Mouse (Mus musculus): ENCODE measurements around the gene Lmod3.
A peak's percentile ranks its signal among the peaks of the same experiment; 100 is the strongest.
"Not testable (repeated sequence)": the region's sequence is repeated elsewhere in the genome, so short reads cannot be mapped to it uniquely, and the experiment has no call there.

Gene Lmod3

DNA sequence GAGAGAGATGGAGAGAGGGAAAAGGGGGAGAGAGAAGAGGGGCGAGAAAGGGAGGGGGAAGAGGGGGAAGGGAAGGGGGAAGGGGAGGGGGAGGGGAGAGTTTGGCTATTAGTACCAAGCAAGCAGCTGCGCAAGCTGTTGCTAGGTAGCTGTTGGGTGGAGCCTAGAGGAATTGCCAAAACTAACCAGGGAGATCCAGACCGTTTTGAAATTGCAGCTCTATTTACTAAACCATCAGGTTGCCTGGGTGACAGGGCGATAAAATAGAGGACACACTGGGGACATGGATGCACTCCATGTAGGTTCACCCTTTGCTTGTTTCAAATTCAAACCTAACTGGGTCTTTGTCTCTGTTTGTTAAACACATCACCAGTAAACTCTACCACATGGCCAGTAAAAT, 23.8 kb upstream of the Lmod3 start:
- no peak for DNase-seq (ENCODE audit: low read depth in 1 of 2, low spot score in 2 of 2)

DNA sequence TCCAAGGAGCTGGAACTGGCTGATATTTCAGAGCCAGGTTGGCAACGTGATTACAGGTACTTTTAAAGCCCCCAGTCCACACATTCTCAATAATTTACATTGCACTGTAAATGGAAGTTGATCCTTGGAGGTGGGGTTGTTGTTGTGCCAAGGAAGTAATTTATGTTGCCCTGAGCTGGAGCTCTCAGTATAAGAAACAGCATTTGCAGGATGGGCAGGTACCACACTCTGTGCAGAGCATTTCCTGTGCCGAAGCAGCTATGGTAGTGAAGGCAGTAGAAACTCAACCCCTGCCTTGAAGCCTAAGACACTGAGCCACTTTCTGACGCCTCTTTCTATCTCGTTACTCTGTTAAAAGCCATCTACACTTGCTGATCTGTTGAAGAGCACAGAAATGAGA, 23.2 kb upstream of the Lmod3 start:
- DNase-seq (ENCODE audit: low read depth in 1 of 2, low spot score in 2 of 2): no peak

DNA sequence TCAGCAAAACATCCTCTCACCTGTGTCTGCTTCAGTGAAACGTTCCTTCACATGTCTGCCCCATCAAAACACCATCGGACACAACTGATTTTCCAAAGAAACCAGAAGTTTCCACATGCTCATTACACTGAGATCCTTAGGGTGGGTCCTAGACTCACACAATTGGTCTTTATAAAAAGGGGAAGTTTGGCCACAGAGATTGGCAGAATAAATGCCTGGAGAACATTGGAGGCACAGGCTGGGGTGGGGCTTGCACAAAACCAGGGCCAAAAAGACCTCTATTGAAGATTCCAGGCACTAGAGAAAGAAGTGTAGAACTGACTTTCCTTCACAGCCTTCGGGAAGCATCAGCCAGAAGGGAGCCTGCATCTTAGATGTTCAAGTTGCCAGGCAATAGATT, 21.2 kb upstream of the Lmod3 start:
- no peak for DNase-seq (ENCODE audit: low read depth in 1 of 2, low spot score in 2 of 2)

DNA sequence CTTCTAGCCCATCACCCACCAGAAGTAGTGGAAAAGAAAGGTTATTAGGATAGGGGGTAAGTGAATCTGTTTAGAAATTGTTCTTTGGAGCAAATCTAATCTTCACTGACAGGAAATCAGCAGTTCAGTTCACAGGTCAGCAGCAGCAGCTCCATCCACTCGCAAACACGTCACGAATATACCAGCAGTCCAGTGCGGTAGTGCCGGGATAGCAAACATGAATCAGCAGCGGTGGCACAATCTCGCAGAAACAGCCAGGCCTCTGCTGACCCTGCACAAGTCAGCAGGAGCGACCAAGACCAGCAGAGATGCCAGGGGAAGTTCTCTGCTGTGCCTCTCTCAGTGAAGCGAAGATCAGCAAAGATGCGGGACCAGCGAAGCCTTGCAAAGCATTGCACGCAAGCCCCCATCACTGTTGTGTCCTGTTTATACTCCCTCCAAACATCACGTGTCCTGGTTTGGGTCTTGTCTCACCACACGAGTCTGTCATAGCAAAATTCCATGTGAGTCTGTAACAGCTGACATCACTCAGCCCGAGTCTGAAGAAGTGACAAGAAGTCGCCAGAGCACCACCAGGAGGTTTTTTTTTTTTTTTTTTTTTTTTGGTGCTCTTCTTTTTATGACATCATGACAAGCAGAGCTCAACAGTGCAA, 20.6 kb upstream of the Lmod3 start:
- DNase-seq (ENCODE audit: low read depth in 1 of 2, low spot score in 2 of 2): no peak

DNA sequence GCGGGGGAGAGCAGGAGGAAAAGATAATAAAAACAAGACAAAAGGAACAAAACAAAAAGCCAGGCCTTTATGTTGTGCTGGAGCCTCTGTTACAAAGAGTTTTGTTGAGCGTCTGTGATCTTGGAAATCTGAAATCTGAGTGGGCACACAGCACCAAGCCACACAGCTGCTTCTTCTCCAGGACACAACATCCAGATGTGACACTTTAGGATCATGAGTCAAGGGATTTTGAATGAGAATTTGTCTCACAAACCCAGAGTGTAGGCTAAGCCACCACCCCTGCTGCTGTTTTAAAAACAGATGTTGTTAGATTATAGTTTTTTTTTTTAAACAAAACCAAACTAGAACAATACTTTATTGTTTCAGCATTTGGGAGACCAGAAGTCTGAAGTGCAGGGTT, 19.8 kb upstream of the Lmod3 start:
- DNase-seq (ENCODE audit: low read depth in 1 of 2, low spot score in 2 of 2): no peak

DNA sequence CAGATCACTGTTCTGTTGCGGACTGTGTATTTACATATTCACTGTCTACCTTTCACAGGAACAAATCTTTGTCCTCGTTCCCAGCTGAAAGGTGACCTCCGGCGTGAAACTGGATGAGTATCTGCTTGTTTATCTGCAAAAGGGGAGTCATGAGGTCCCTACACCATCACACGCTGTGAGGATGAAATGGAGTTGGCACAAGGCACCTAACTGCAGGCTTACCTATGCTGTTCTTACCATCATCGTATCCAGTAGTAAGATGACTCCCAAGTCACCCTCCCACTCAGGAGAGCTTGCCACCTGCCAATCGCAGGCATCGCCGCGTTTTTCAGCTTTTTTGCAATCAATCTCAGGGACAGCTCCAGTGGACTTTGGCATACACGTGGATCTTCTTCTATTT, 17.0 kb upstream of the Lmod3 start:
- DNase-seq (ENCODE audit: low read depth in 1 of 2, low spot score in 2 of 2): no peak

DNA sequence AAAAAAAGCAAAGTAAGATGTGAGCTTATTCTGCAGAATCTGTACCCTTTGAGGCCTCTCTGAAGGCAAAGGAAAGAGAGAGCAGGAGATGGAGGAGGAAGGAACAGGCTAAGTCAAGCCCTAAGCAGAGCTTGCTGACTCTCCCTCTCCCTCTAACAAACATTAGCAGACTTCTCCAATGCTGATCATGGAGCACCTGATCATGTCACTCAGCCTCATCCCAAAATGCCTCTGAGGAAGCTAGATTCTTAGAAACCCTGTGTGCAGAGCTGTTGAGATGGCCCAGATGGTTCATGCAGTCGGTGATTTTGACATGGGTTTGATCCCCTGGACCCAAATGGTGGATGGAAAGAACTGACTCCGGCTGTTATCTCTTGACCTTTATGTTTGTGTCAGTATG, 14.6 kb upstream of the Lmod3 start:
- DNase-seq (ENCODE audit: low read depth in 1 of 2, low spot score in 2 of 2): no peak

DNA sequence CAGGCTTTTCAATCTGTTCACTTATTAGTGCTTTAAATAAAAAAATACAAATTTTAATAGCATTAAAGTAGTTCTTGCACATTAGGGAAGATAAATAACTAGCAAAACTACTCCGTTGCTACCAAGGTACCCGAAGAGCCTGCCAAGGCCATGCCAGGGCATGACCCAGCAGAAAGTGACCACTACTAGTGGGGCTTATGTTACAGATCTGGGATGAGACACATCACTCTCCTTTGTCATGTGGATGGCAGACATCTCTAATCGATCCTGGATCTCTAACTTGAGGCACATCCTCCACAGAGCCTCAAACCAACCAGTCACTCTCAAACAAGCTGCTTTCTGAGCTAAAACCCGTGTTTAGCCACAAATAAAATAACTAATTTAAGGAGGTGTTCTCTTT, 14.1 kb upstream of the Lmod3 start:
- no peak for DNase-seq (ENCODE audit: low read depth in 1 of 2, low spot score in 2 of 2)

DNA sequence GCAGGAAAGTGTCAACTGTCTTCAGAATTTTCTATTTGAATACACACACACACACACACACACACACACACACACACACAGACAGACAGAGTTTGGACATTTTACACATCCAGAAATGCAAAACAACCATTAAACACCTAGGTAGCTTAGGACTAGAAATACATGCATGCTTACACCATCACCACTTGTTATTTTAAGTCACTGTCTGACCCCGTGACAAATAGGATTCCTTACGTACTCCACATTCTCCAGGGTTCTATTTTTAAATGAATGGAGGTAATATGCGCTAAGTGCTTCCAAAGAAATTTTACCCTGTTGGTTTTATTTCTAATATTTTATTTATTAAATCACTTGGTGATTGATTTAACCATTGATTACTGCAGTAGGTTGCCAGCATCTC, 13.1 kb upstream of the Lmod3 start:
- no peak for DNase-seq (ENCODE audit: low read depth in 1 of 2, low spot score in 2 of 2)

DNA sequence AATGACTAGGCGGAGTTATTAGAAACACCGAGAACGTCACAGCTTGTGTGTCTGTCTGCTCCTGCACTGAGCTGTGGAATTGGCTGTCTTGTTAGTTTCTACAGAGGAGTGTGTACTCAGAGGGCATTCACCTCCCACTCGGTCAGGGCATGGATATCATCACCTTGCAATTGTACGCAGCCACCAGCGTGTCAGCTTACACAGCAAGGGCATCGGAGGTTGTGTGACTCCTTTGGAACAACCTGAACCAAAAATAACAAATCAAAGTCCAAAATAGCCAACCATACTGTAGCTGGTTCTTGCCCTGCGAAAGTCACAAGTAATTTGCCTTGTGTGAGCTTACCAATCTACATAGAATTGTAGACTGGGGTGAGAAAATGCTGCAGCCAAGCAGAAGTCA, 12.7 kb upstream of the Lmod3 start:
- DNase-seq (ENCODE audit: low read depth in 1 of 2, low spot score in 2 of 2): no peak

DNA sequence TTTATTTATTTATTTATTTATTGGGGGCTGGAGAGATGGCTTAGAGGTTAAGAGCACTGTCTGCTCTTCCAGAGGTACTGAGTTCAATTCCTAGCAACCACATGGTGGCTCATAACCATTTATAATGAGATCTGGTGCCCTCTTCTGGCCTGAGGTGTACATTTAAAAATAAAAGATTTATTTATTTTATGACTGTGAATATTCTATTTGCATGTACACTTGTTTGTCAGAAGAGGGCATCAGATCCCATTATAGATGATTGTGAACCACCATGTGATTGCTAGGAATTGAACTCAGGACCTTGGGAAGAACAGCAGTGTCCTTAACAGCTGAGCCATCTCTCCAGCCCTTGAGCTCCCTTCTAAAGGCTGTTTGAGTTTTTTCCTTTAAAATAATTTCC, 11.2 kb upstream of the Lmod3 start:
- not testable (repeated sequence) for DNase-seq (ENCODE audit: low read depth in 1 of 2, low spot score in 2 of 2)

DNA sequence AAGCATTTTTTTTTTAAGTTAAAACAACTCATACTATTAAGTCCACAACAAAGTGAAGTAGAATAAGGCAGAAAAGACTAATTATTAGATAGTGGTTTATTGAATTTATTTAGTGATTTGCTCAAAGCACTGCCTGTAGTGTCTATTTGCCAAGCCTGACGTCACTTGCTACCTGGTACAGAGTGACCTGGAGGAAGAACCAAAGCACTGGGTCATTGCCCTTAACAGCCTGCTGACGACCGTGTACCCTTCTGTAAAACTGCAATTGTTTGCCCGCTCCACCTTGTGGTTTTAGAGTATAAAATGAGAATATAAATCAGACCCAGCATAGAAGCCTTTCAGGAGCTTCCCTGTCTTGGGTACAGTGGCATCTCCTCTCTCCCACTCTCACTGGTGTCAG, 9.7 kb upstream of the Lmod3 start:
- DNase-seq (ENCODE audit: low read depth in 1 of 2, low spot score in 2 of 2): no peak

DNA sequence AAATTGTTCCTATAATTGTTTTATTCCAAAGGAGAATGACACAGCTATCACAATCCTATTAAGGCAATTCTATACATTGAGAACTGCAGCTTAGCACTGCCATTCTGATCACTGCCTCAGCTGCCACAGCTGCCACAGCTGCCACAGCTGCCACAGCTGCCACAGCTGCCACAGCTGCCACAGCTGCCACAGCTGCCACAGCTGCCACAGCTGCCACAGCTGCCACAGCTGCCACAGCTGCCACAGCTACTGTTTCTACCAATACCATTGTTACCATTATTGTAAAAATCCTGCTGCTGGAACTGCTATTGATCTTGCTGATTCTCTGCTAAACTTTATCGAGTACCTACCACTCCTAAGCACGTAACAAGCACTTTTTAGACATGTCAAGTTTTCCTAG, 7.4 kb upstream of the Lmod3 start:
- not testable (repeated sequence) for DNase-seq (ENCODE audit: low read depth in 1 of 2, low spot score in 2 of 2)

DNA sequence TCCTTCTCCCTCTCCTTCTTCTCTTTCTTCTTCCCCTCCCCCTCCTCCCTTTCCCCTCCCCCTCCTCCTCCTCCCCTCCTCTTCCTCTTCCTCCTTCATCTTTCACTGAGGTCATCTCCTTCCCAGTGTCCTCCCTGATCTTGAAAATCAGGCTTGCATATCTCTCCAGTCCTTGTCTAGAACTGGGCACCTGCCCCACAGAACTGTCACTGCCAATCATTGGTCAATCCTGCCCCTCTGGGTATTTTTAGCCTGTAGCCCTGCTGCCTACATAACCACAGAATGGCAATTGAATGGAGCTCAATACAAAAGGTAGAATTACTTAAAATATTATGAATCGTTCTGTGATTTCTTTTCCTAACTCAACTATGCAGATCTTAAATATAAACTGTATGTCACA, 5.9 kb upstream of the Lmod3 start:
- no peak for DNase-seq (ENCODE audit: low read depth in 1 of 2, low spot score in 2 of 2)

DNA sequence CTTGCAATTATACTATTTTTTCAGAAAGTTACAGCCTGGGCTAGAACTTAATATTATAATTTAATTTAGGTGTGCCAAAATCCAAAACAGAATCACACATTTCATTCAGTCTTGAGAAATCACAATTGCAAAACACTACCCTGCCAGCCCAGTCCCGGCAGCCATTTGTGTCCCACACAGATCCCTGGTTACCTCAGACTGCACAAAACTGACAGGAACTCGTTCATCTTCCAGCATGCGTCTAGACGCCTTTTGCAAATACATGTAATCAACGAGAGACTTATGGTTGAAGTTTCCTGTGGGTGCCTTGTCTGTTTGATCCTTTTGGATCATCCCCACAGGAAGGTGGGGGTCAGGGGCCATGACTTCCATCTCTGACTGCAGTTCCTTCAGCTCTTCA, 473 bp downstream of the Lmod3 start:
- no peak for DNase-seq (ENCODE audit: low read depth in 1 of 2, low spot score in 2 of 2)

DNA sequence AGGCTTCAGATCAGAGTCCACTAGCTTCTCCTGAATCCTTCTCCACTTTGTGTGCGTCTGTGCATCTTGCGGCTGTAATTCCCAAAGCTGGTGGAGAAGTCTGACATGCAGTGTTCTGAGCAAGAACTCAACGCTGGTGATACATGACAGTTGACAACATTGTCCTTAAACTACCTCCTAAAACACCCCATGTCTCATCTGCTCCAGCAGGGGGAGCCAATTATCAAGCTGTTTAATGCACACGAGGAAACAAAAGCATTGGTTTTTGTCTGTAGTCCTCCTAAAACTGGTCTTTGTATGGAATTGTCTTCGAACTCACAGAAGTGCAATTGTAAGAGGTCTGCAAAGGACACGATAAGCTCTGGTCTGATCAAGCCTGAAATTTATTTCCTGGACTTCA, 1.6 kb downstream of the Lmod3 start:
- peak in 1 of 2 experiments; percentile 10 for DNase-seq (ENCODE audit: low read depth in 1 of 2, low spot score in 2 of 2)

DNA sequence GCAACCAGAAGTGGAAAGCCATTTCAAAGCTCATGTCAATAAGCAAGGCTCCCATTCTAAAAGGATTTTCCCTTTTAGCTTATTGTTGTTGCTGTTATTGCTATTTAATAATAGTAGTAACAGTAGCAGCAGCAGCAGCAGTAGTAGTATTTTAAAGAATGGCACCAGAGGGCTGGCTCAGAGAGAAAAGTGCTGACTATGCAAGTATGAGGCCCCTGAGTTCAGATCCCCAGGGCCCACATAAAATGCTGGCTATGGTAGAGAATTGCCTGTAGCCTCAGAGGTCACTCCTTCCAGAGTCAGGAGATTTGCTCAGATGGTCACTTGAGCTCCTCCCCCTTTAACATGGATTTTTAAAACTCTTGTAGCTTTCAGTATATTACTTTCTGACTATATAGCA, 7.4 kb downstream of the Lmod3 start:
- DNase-seq (ENCODE audit: low read depth in 1 of 2, low spot score in 2 of 2): no peak

DNA sequence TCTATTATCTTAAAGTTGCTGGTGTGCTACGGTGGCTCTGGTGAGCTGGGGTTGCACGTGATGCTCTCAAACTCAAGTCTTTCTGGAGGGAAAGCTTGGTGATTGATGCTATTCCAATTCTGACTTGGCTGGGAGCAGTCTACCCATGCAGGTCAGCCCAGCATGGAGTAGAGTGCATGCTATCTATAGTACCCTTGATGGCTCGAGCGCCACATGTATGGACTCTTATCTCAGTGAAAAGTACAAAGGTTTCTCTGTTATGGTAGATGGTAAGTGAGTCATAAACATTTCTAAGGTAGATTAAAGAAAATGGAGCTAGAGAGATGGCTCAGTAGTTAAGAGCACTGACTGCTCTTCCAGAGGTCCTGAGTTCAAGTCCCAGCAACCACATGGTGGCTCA, 10.0 kb downstream of the Lmod3 start:
- no peak for DNase-seq (ENCODE audit: low read depth in 1 of 2, low spot score in 2 of 2)

DNA sequence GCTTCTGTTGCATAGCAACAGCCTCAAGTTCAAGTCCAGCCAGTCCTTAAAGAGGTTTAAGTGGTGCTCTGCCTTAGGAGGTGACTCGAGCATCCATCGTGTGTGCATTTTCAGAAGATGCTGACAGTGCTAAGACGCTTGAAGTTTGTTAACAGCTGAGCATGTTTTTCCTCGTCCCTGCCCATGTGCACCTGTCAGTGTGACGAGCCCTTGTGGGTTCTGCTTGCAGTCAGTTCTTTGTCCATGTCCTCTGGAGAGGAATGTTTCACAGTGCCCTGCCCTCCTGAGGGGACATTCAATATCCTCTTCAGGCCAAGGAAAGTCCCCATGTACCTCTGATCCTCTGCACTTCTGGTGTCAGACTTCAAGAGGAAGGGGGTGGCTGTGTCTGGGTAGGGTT, 12.5 kb downstream of the Lmod3 start:
- no peak for DNase-seq (ENCODE audit: low read depth in 1 of 2, low spot score in 2 of 2)

DNA sequence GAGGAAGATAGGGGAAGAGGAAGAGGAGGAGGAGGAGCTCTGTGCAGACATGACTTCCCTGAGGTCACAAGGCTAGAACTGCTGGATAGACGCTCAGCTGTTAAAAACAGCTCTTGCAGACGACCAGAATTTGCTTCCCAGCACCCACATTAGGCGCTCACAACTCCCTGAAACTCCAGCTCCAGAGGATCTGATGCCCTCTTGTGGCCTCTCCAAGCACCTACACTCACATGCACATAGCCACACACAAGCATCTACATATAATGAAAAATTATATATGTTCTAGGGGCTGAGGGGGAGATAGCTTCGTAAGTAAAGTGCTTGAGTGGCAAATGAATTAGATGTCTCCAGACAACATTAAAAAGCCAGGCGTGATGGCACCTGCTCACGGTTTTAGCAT, 13.2 kb downstream of the Lmod3 start:
- DNase-seq (ENCODE audit: low read depth in 1 of 2, low spot score in 2 of 2): no peak

DNA sequence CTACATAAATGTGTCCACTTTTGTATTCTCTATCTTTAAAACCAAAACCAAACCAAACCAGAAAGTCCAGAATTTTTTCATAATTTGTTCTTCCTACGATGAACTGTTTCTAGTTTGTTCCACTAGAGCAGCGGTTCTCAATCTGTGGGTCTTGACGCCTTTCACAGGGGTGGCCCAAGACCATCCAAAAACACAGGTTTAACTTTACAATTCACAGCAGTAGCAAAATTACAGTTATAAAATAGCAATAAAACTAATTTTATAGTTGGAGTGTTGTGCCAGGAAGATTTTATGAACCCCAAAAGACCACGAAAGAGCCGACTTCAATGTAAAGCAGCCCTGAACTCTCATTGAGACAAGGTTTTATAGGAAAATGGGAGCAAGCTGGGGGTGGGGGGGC, 16.5 kb downstream of the Lmod3 start:
- no peak for DNase-seq (ENCODE audit: low read depth in 1 of 2, low spot score in 2 of 2)

DNA sequence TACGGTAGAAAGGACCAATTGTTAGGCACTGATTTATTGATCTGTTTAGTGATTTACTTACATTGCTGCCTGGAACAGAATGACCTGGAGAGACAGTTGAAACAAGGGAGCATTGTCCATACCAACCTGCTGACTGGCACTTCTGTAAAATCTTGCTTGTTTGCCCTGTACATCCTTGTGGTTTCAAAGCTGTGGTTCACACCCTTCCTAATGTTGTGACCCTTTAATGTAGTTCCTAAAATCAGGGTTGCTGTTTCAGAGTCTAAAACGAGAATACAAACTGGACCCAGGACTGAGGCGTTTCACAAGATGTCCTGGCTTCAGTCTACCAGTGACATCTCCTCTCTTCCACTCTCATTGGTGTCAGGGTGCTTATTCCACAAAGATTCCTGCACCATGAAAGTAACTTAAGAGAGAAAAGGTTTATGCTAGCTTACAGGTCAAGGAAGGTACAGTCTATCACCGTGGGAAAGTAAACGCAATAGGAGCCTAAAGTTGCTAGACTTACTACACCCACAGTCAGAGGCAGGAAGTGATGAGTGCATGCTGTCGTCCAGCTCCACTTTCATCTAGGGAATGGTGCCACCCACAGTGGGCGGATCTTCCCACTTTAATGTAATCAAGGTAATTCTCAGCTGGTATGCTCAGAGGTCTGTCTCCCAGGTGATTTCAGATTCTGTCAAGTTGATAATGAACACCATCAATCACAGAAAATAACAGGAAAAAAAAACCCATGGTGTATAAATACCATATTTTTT, 17.5 kb downstream of the Lmod3 start:
- peak in 1 of 2 experiments; percentile 26 for DNase-seq (ENCODE audit: low read depth in 1 of 2, low spot score in 2 of 2)
